Mouse (Mus musculus): Measurements from ENCODE around the gene Ube2h. TPM values are rescaled to one million over a fixed set of nuclear protein-coding genes. Genes with fewer than 3 reads are reported as not detected.

Ube2h gene
- total RNA-seq, 2 experiments from 2014 or later, result 5.6 to 6.7 TPM

- no peak for ATAC-seq (replicated peaks; ENCODE audit: poor library complexity)
Observed at GRCm38 (mm10) chr6:30171226-30171625, 133.1 kb downstream of the Ube2h start.

- ATAC-seq (replicated peaks; ENCODE audit: poor library complexity), result no peak
Observed at GRCm38 (mm10) chr6:30169148-30169547, 135.2 kb downstream of the Ube2h start.

GRCm38 (mm10) chr6:30168275-30168674 lies 136.1 kb downstream of the Ube2h start:
- no peak for ATAC-seq (replicated peaks; ENCODE audit: poor library complexity)

GRCm38 (mm10) chr6:30167192-30167591 lies 137.1 kb downstream of the Ube2h start:
- no peak for ATAC-seq (replicated peaks; ENCODE audit: poor library complexity)

GRCm38 (mm10) chr6:30166349-30166748 lies 138.0 kb downstream of the Ube2h start:
- ATAC-seq (replicated peaks; ENCODE audit: poor library complexity), result peak; percentile 18; the same call in 1 of the 2 replicates

GRCm38 (mm10) chr6:30162091-30162490 lies 142.2 kb downstream of the Ube2h start:
- no peak for ATAC-seq (replicated peaks; ENCODE audit: poor library complexity)

- ATAC-seq (replicated peaks; ENCODE audit: poor library complexity), result no peak
Observed at GRCm38 (mm10) chr6:30161618-30162017, 142.7 kb downstream of the Ube2h start.

Other genes starting within 250 kb of the Ube2h start
- gene Zc3hc1, start 86.5 kb upstream of the Ube2h start, total RNA-seq (2015), result 31.0 and 35.6 TPM in 2 replicates
- 41.4 and 49.9 TPM in 2 replicates for gene Zc3hc1, start 86.5 kb upstream of the Ube2h start, total RNA-seq (2017)
- gene Klhdc10, start 97.3 kb upstream of the Ube2h start, total RNA-seq (2015), result 27.2 and 28.4 TPM in 2 replicates
- gene Klhdc10, start 97.3 kb upstream of the Ube2h start, total RNA-seq (2017), result 50.8 and 69.9 TPM in 2 replicates
- gene Tmem209, start 205.2 kb upstream of the Ube2h start, total RNA-seq (2015), result 46.5 and 62.6 TPM in 2 replicates
- gene Tmem209, start 205.2 kb upstream of the Ube2h start, total RNA-seq (2017), result 29.4 and 31.7 TPM in 2 replicates
- gene Ssmem1, start 205.3 kb upstream of the Ube2h start, total RNA-seq (2015), result not detected in 2 replicates
- not detected in 2 replicates for gene Ssmem1, start 205.3 kb upstream of the Ube2h start, total RNA-seq (2017)
- gene Cpa2, start 237.0 kb upstream of the Ube2h start, total RNA-seq (2015), result 1.3 TPM in 1 of 2 replicates, not detected in the other
- gene Cpa2, start 237.0 kb upstream of the Ube2h start, total RNA-seq (2017), result not detected in 2 replicates

All from megakaryocyte progenitor cell, adult 5-6 weeks (primary cell).